15 mouse cellular contexts compared by ENCODE assay signal in genomic region chr12:7094582-7094981, GRCm38 (mm10).
DNase-seq lines count a peak whose midpoint lies in the region.
"Had no signal": no experiment of that assay in that cellular context is flagged by ENCODE, and none has a peak within 500 bp of the region (broad histone marks: within the 10 kb centered on the region; RNA-seq: fewer than 3 reads in every experiment).

No protein-coding gene starts in this region.

- peak; percentile 13 for DNase-seq in layer of hippocampus, adult 11-12 months (ENCODE audit: low spot score)
- no peak for DNase-seq in layer of hippocampus, postnatal 25 days (ENCODE audit: extremely low spot score in 1 of 2, low spot score in 1 of 2)
- DNase-seq in layer of hippocampus, adult 8-10 months (ENCODE audit: low spot score in 2 of 2), result peak; percentile 10 to 17
- DNase-seq in layer of hippocampus, postnatal 14 days (ENCODE audit: low spot score in 2 of 2), result peak; percentile 14 to 49
- DNase-seq in right cerebral cortex, postnatal 25 days, result peak; percentile 16
- no peak for DNase-seq in embryo, embryonic 11 days
- no peak for DNase-seq in B cell, adult 2 months
- DNase-seq: adrenal gland, adult 8-10 months; cerebellum, adult 11 months; cerebellum, postnatal 25 days; heart, postnatal 4 days; kidney, postnatal 36 days; liver, postnatal 0 days; lung, postnatal 10 days; thymus, postnatal 36 days had no signal

Comparison
In these comparisons a context has a peak if more than half of its experiments do, and no peak if none do; other contexts are left out.
1. DNase-seq: peak in layer of hippocampus, adult 11-12 months (single experiment), layer of hippocampus, adult 8-10 months (2 of 2), layer of hippocampus, postnatal 14 days (2 of 2) and right cerebral cortex, postnatal 25 days (single experiment); none in layer of hippocampus, postnatal 25 days (0 of 2), embryo, embryonic 11 days (single experiment) and B cell, adult 2 months (0 of 2).